Mouse (Mus musculus) myocyte (in vitro differentiated cells): ENCODE results near the gene Syde2. TPM values are rescaled to one million over a fixed set of nuclear protein-coding genes. Genes with fewer than 3 reads are reported as not detected.
"Not testable (repeated sequence)": the region's sequence is repeated elsewhere in the genome, so short reads cannot be mapped to it uniquely, and the experiment has no call there.

Experiments used
- H3K27me3 ChIP-seq: one replicate; pipeline ENCODE4 v1.6.1; 2011; ENCODE audit not compliant: control insufficient read depth, insufficient read depth, insufficient read length
- H3K36me3 ChIP-seq: one replicate; pipeline ENCODE4 v1.6.1; 2011; ENCODE audit not compliant: control insufficient read depth, insufficient read depth
- H3K4me2 ChIP-seq: one replicate; pipeline ENCODE4 v1.6.1; 2011; ENCODE audit warnings: low read depth, control low read depth
- H3K4me3 ChIP-seq: one replicate; pipeline ENCODE4 v1.5.1; 2011; ENCODE audit warnings: mild to moderate bottlenecking, control low read depth, moderate library complexity
- H3K79me2 ChIP-seq: one replicate; pipeline ENCODE4 v1.6.1; 2011; ENCODE audit not compliant: control insufficient read depth, insufficient read depth
- H3ac ChIP-seq: one replicate; pipeline ENCODE4 v1.6.1; 2011; ENCODE audit not compliant: control insufficient read depth, insufficient read length
- CEBPB ChIP-seq: IDR thresholded peaks from 2 replicates; pipeline ENCODE4 v1.6.1; 2011; ENCODE audit warnings: mild to moderate bottlenecking, moderate library complexity; ENCODE audit not compliant: poor library complexity, insufficient read depth, severe bottlenecking
- E2F4 ChIP-seq: IDR thresholded peaks from one replicate; pipeline ENCODE4 v1.6.1; 2011; ENCODE audit warnings: mild to moderate bottlenecking, control low read depth, moderate library complexity; ENCODE audit not compliant: insufficient read depth
- MAX ChIP-seq: IDR thresholded peaks from one replicate; pipeline ENCODE4 v1.6.1; 2011; ENCODE audit warnings: low read depth, mild to moderate bottlenecking, control low read depth
- MYOD1 ChIP-seq, 3 experiments: IDR thresholded peaks; one replicate each; pipeline ENCODE4 v1.6.1; 2011; ENCODE audit warnings: control low read depth in 2 of 3, low read depth in 2 of 3, mild to moderate bottlenecking in 2 of 3, moderate library complexity in 1 of 3; ENCODE audit not compliant: insufficient read length in 2 of 3, control insufficient read depth in 1 of 3
- MYOG ChIP-seq, 3 experiments: IDR thresholded peaks; one replicate each; pipeline ENCODE4 v1.6.1; 2011; ENCODE audit warnings: control low read depth in 2 of 3, low read depth in 2 of 3, mild to moderate bottlenecking in 2 of 3; ENCODE audit not compliant: insufficient read length in 2 of 3, control insufficient read depth in 1 of 3, insufficient read depth in 1 of 3
- POLR2A ChIP-seq: IDR thresholded peaks from one replicate; pipeline ENCODE4 v1.6.1; 2011; ENCODE audit warnings: low read depth, mild to moderate bottlenecking, control low read depth, moderate library complexity; ENCODE audit not compliant: insufficient read length
- POLR2AphosphoS2 ChIP-seq: IDR thresholded peaks from one replicate; pipeline ENCODE4 v1.6.1; 2011; ENCODE audit warnings: low read depth, control low read depth; ENCODE audit not compliant: insufficient read length
- REST ChIP-seq: IDR thresholded peaks from one replicate; pipeline ENCODE4 v1.6.1; 2011; ENCODE audit warnings: mild to moderate bottlenecking, control low read depth, moderate library complexity; ENCODE audit not compliant: insufficient read depth, insufficient read length
- SRF ChIP-seq: IDR thresholded peaks from one replicate; pipeline ENCODE4 v1.6.1; 2011; ENCODE audit warnings: low read depth; ENCODE audit not compliant: control insufficient read depth, insufficient read length
- TCF12 ChIP-seq: IDR thresholded peaks from one replicate; pipeline ENCODE4 v1.6.1; 2011; ENCODE audit warnings: mild to moderate bottlenecking, control low read depth; ENCODE audit not compliant: poor library complexity, insufficient read depth, severe bottlenecking
- TCF3 ChIP-seq: IDR thresholded peaks from one replicate; pipeline ENCODE4 v1.6.1; 2011; ENCODE audit warnings: low read depth, control low read depth; ENCODE audit not compliant: insufficient read length
- USF1 ChIP-seq: IDR thresholded peaks from one replicate; pipeline ENCODE4 v1.6.1; 2011; ENCODE audit warnings: low read depth, mild to moderate bottlenecking, control low read depth, moderate library complexity
- polyA plus RNA-seq: library from polyadenylated mRNA; unstranded; fragments of >200 nt; fragmentation: generic; extraction: Trizol; gene quantifications from one replicate; pipeline ENCODE4 v1.2.1, GENCODE M21; 2012; ENCODE audit warnings: missing spikeins

Syde2 gene
- polyA plus RNA-seq, 1 experiment: 0.73 TPM

GRCm38 (mm10) chr3:145991130-145991529 lies 3.5 kb downstream of the Syde2 start:
- Histone ChIP-seq H3K79me2 (no peaks in the 10 kb centered on the region), H3K4me2 (no peak overlapping the region), H3K36me3 (no peaks in the 10 kb centered on the region), H3K4me3 (no peak overlapping the region), H3K27me3 (no peaks in the 10 kb centered on the region), H3ac (no peak overlapping the region)
- TF ChIP-seq TCF3 (no peak), REST (no peak), MYOG (IDR thresholded peaks at IDR 0.05; ENCODE audit: control insufficient read depth in 1 of 3, insufficient read depth in 1 of 3, insufficient read length in 2 of 3, low read depth in 2 of 3) (no peak), CEBPB (no peak), POLR2AphosphoS2 (no peak), MAX (no peak)

GRCm38 (mm10) chr3:145991976-145992730 lies 4.5 kb downstream of the Syde2 start:
- Histone ChIP-seq H3K79me2 (no peaks in the 10 kb centered on the region), H3K4me3 (no peak overlapping the region), H3K36me3 (no peaks in the 10 kb centered on the region), H3K27me3 (no peaks in the 10 kb centered on the region), H3K4me2 (no peak overlapping the region), H3ac (no peak overlapping the region)
- TF ChIP-seq POLR2AphosphoS2: no peak
- TF ChIP-seq MYOD1 (IDR thresholded peaks at IDR 0.05; ENCODE audit: control insufficient read depth in 1 of 3, insufficient read length in 2 of 3, low read depth in 2 of 3): no peak
- TF ChIP-seq E2F4: no peak
- no peak for TF ChIP-seq MYOG (IDR thresholded peaks at IDR 0.05; ENCODE audit: control insufficient read depth in 1 of 3, insufficient read depth in 1 of 3, insufficient read length in 2 of 3, low read depth in 2 of 3)
- no peak for TF ChIP-seq TCF3

GRCm38 (mm10) chr3:145992796-145993195 lies 5.1 kb downstream of the Syde2 start:
- no peaks in the 10 kb centered on the region for H3K27me3 ChIP-seq
- H3ac ChIP-seq: no peak overlapping the region
- no peak overlapping the region for H3K4me2 ChIP-seq
- H3K36me3 ChIP-seq: no peaks in the 10 kb centered on the region
- TF ChIP-seq MYOG (IDR thresholded peaks at IDR 0.05; ENCODE audit: control insufficient read depth in 1 of 3, insufficient read depth in 1 of 3, insufficient read length in 2 of 3, low read depth in 2 of 3): no peak
- no peak for TF ChIP-seq TCF3
- TF ChIP-seq E2F4: no peak
- TF ChIP-seq POLR2A: no peak
- no peak for TF ChIP-seq TCF12
- no peak for TF ChIP-seq CEBPB
- TF ChIP-seq USF1: no peak
- TF ChIP-seq MYOD1 (IDR thresholded peaks at IDR 0.05; ENCODE audit: control insufficient read depth in 1 of 3, insufficient read length in 2 of 3, low read depth in 2 of 3): no peak
- no peak for TF ChIP-seq POLR2AphosphoS2
- TF ChIP-seq SRF: no peak
- TF ChIP-seq REST: no peak
- TF ChIP-seq MAX: no peak
- H3K79me2 ChIP-seq: no peaks in the 10 kb centered on the region
- no peak overlapping the region for H3K4me3 ChIP-seq

GRCm38 (mm10) chr3:145993481-145994201 lies 6.0 kb downstream of the Syde2 start:
- no peak for TF ChIP-seq E2F4
- TF ChIP-seq POLR2A: no peak
- no peak for TF ChIP-seq TCF12
- no peak for TF ChIP-seq TCF3
- TF ChIP-seq MAX: no peak
- TF ChIP-seq CEBPB: no peak
- TF ChIP-seq MYOG (IDR thresholded peaks at IDR 0.05; ENCODE audit: control insufficient read depth in 1 of 3, insufficient read depth in 1 of 3, insufficient read length in 2 of 3, low read depth in 2 of 3): no peak
- TF ChIP-seq USF1: no peak
- TF ChIP-seq SRF: no peak
- no peak for TF ChIP-seq MYOD1 (IDR thresholded peaks at IDR 0.05; ENCODE audit: control insufficient read depth in 1 of 3, insufficient read length in 2 of 3, low read depth in 2 of 3)
- TF ChIP-seq REST: no peak
- TF ChIP-seq POLR2AphosphoS2: no peak
- H3K4me3 ChIP-seq: no peak overlapping the region
- no peaks in the 10 kb centered on the region for H3K27me3 ChIP-seq
- no peaks in the 10 kb centered on the region for H3K79me2 ChIP-seq
- no peak overlapping the region for H3K4me2 ChIP-seq
- no peaks in the 10 kb centered on the region for H3K36me3 ChIP-seq
- no peak overlapping the region for H3ac ChIP-seq

- H3K36me3 ChIP-seq: no peaks in the 10 kb centered on the region
- TF ChIP-seq MYOD1 (IDR thresholded peaks at IDR 0.05; ENCODE audit: control insufficient read depth in 1 of 3, insufficient read length in 2 of 3, low read depth in 2 of 3) (no peak), TCF3 (no peak), MYOG (IDR thresholded peaks at IDR 0.05; ENCODE audit: control insufficient read depth in 1 of 3, insufficient read depth in 1 of 3, insufficient read length in 2 of 3, low read depth in 2 of 3) (no peak), SRF (no peak), E2F4 (no peak), POLR2A (no peak)
- H3ac ChIP-seq: no peak overlapping the region
- H3K79me2 ChIP-seq: no peaks in the 10 kb centered on the region
- H3K4me3 ChIP-seq: no peak overlapping the region
- no peak overlapping the region for H3K4me2 ChIP-seq
- H3K27me3 ChIP-seq: no peaks in the 10 kb centered on the region
These were observed 7.8 kb downstream of the Syde2 start for GRCm38 (mm10) chr3:145995489-145995888.

- H3K4me2 ChIP-seq, H3K36me3 ChIP-seq, H3K79me2 ChIP-seq, H3K27me3 ChIP-seq, H3ac ChIP-seq, H3K4me3 ChIP-seq: not testable (repeated sequence)
These were observed 8.9 kb downstream of the Syde2 start for GRCm38 (mm10) chr3:145996539-145996938.
